Mouse (Mus musculus): ENCODE results near the gene Gm36210. TPM values are rescaled to one million over a fixed set of nuclear protein-coding genes. Genes with fewer than 3 reads are reported as not detected.

The Gm36210 gene
- total RNA-seq, 2 experiments from 2014 or later, result not detected

Other genes starting within 250 kb of the Gm36210 start
- gene Ppp6r1, start 247.5 kb downstream of the Gm36210 start, total RNA-seq (2021), result 10 to 100 TPM; 79.1 to 81.3 TPM
- gene Hspbp1, start 221.4 kb downstream of the Gm36210 start, total RNA-seq (2021), result 10 to 100 TPM; 51.5 to 54.7 TPM
- 1 to 10 TPM; 4.1 to 5.9 TPM for gene Brsk1, start 215.9 kb downstream of the Gm36210 start, total RNA-seq (2021)
- under 1 TPM in 1 of 2 experiments, not detected in 1; 0.12 TPM for gene Tmem150b, start 181.3 kb downstream of the Gm36210 start, total RNA-seq (2021)
- gene Kmt5c, start 166.4 kb downstream of the Gm36210 start, total RNA-seq (2021), result 10 to 100 TPM; 41.6 to 43.5 TPM
- 10 to 100 TPM; 11.7 to 16.9 TPM for gene Cox6b2, start 153.4 kb downstream of the Gm36210 start, total RNA-seq (2021)
- not detected for gene Fam71e2, start 135.2 kb downstream of the Gm36210 start, total RNA-seq (2021)
- gene Il11, start 123.7 kb downstream of the Gm36210 start, total RNA-seq (2021), result under 1 TPM in 1 of 2 experiments, not detected in 1; 0.23 TPM
- gene Tmem190, start 123.6 kb downstream of the Gm36210 start, total RNA-seq (2021), result not detected
- 1 to 10 TPM; 2.7 to 5.1 TPM for gene Tmem238, start 116.9 kb downstream of the Gm36210 start, total RNA-seq (2021)
- gene Rpl28, start 113.6 kb downstream of the Gm36210 start, total RNA-seq (2021), result 100 to 1,000 TPM; 726 to 732 TPM
- 100 to 1,000 TPM; 281 to 285 TPM for gene Ube2s, start 93.9 kb downstream of the Gm36210 start, total RNA-seq (2021)
- under 1 TPM in 1 of 2 experiments, not detected in 1; 0.20 TPM for gene Shisa7, start 61.8 kb downstream of the Gm36210 start, total RNA-seq (2021)
- gene Isoc2b, start 36.3 kb downstream of the Gm36210 start, total RNA-seq (2021), result 1 to 10 TPM; 1.6 to 2.3 TPM
- 10 to 100 TPM; 14.7 to 15.5 TPM for gene Isoc2a, start 29.4 kb downstream of the Gm36210 start, total RNA-seq (2021)
- 10 to 100 TPM; 14.7 to 16.7 TPM for gene Zfp628, start 8.7 kb upstream of the Gm36210 start, total RNA-seq (2021)
- gene Nat14, start 15.5 kb upstream of the Gm36210 start, total RNA-seq (2021), result 1 to 10 TPM; 3.9 to 6.2 TPM
- 10 to 100 TPM in 1 of 2 experiments, 1 to 10 TPM in 1; 8.7 to 11.1 TPM for gene Ssc5d, start 19.3 kb upstream of the Gm36210 start, total RNA-seq (2021)
- 10 to 100 TPM; 10.6 TPM for gene Sbk2, start 57.9 kb upstream of the Gm36210 start, total RNA-seq (2021)
- gene Sbk3, start 64.7 kb upstream of the Gm36210 start, total RNA-seq (2021), result 10 to 100 TPM; 21.0 to 24.3 TPM
- 10 to 100 TPM; 28.4 to 38.0 TPM for gene Zfp579, start 89.6 kb upstream of the Gm36210 start, total RNA-seq (2021)
- gene Zfp524, start 107.9 kb upstream of the Gm36210 start, total RNA-seq (2021), result 1 to 10 TPM; 6.0 to 6.4 TPM
- 10 to 100 TPM; 26.4 to 26.9 TPM for gene Fiz1, start 108.2 kb upstream of the Gm36210 start, total RNA-seq (2021)
- gene Gm44973, start 109.0 kb upstream of the Gm36210 start, total RNA-seq (2021), result not detected
- gene Zfp865, start 113.9 kb upstream of the Gm36210 start, total RNA-seq (2021), result 10 to 100 TPM; 26.0 to 26.6 TPM
- gene Ccdc106, start 114.0 kb upstream of the Gm36210 start, total RNA-seq (2021), result under 1 TPM in 1 of 2 experiments, not detected in 1; 0.61 TPM
- under 1 TPM in 1 of 2 experiments, not detected in 1; 0.57 TPM for gene 4632433K11Rik, start 127.6 kb upstream of the Gm36210 start, total RNA-seq (2021)
- 1 to 10 TPM; 5.4 to 6.0 TPM for gene Zfp784, start 131.9 kb upstream of the Gm36210 start, total RNA-seq (2021)
- 10 to 100 TPM; 12.2 to 13.2 TPM for gene Zfp580, start 145.0 kb upstream of the Gm36210 start, total RNA-seq (2021)
- gene U2af2, start 155.6 kb upstream of the Gm36210 start, total RNA-seq (2021), result 100 to 1,000 TPM; 136 to 145 TPM
- gene Epn1, start 173.7 kb upstream of the Gm36210 start, total RNA-seq (2021), result 100 to 1,000 TPM; 171 to 183 TPM
- gene Rfpl4, start 210.4 kb upstream of the Gm36210 start, total RNA-seq (2021), result not detected
- gene Rasl2-9, start 219.4 kb upstream of the Gm36210 start, total RNA-seq (2021), result 1 to 10 TPM; 2.6 to 4.5 TPM
- gene Vmn1r55, start 243.2 kb upstream of the Gm36210 start, total RNA-seq (2021), result not detected

Data from heart, postnatal 4 days (tissue).